Mouse (Mus musculus) frontal cortex, adult 2 months (tissue): ENCODE measurements around the gene Bmpr1a. TPM values are rescaled to one million over a fixed set of nuclear protein-coding genes. Genes with fewer than 3 reads are reported as not detected.

Experiments used
- DNase-seq, 2 experiments: peaks; one replicate each; pipeline ENCODE4 v3.0.0; 2022; ENCODE audit warnings: low spot score in 1 of 2; ENCODE audit errors: extremely low spot score in 1 of 2
- polyA plus RNA-seq: library from polyadenylated mRNA; depleted of rRNA; stranded (reverse); fragments of >200 nt; gene quantifications from 2 replicates; pipeline ENCODE4 v1.2.3, GENCODE M21; 2012; rRNA removed

The Bmpr1a gene
- 23.8 and 28.0 TPM in 2 replicates for polyA plus RNA-seq

GRCm38 (mm10) chr14:34503325-34503647 is at the start of gene Bmpr1a:
TSS of gene Bmpr1a (minus strand) at chr14:34503341.
- DNase-seq, result no peak

DNA sequence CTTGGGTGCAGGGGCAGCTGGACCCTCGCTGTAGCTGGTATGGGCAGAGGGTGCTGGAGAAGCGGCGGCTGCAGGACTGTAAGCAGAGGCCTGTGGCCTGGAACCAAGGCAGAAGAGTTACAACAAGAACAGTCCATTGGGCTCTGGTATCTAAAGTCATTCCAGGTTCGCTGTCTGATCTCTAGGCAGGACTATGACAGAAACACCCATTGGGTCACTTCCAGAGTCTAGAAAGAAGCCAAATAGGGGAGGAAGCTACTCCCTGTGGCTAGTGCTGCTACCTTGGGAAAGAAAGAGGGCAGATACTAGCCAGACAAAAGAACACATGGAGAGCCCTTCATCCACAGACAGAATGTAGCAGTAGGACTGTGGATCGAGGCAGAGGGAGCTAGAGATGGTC is 49.1 kb upstream of the Bmpr1a start:
- DNase-seq, result no peak

GRCm38 (mm10) chr14:34549004-34549671 is 46.0 kb upstream of the Bmpr1a start:
- peak; percentile 63 to 83 for DNase-seq

GRCm38 (mm10) chr14:34548391-34549001 is 45.4 kb upstream of the Bmpr1a start:
- peak in 1 of 2 experiments; percentile 67 for DNase-seq

DNA sequence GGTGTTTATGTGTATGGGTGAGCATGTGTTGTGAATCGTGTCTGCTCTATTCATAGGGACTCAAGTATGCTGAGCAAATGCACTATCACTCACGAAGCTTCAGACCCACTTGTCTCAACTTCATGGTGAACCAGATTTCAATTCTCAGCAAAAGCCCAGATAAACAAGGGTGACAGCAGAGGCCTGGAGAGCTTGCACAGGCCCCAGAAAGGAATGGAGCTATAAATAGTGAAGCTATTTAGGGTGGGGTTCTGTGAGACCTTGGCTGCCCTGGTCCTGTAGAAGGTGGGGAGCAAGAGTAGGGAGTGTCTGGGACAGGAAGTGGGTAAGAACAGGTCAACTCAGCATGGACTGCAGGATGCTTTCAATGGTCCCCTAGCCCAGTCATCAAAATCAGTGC is 41.4 kb upstream of the Bmpr1a start:
- DNase-seq, result no peak

DNA sequence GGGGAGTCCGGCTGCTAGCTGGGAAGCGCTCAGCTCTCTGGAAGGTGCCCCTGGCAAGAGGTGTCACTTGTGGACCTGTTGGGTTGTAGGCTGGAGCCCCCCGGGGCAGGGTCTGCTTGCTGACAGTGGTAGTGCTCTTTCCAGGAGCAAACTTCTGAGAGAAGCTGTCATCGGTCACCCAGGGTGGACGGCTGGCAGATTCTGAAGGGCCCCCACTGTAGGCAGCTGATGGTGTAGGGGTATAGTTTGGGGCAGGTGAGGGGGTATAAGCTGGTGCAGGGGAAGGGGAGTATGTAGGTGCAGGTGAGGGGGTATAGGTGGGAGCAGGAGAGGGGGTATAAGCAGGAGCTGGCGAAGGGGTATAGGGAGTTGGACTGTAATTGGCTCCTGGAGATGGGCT is 40.9 kb upstream of the Bmpr1a start:
- DNase-seq, result no peak

GRCm38 (mm10) chr14:34543596-34543995 is 40.5 kb upstream of the Bmpr1a start:
- no peak for DNase-seq

DNA sequence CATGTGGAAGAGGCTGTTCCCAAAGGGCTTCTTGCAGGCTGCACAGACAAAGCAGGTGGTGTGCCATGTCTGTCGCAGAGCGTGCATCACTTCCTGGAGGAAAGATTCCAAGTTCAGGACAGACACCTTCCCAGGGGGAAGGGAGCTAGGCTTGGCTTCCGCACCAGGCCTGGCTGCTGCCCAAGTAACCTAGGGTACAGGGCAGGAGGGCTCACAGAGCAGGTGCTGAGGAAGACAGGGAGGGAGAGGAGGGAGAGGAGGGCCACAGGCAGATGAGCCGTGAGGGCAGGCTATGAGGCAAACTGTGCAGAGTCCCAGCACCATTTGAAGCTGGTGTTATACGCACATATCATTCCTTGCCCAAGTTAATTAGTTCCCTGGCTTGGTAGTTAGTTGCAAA is 38.8 kb upstream of the Bmpr1a start:
- no peak for DNase-seq

- DNase-seq, result no peak
Observed at GRCm38 (mm10) chr14:34540685-34541162, 37.6 kb upstream of the Bmpr1a start.

GRCm38 (mm10) chr14:34535883-34536282 is 32.7 kb upstream of the Bmpr1a start:
- no peak for DNase-seq

GRCm38 (mm10) chr14:34533537-34533936 is 30.4 kb upstream of the Bmpr1a start:
- DNase-seq, result no peak

DNA sequence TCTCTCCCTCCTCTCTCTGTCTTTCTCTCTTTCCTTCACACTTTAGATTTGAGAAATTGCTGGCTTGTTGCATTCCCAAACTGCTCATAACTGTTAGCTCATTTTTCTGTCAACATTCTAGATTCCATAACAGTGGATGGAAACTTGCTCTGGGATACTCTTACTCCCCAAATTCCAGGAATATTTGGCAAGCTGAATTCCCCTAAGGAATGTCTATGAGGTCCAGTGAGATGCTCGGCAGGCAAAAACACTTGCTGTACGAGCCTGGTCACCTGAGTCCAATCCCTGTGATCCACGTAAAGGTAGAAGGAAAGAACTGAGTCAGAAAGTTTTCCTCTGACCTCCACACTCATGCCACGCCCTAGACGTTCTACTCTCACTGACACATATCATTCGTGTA is 29.4 kb upstream of the Bmpr1a start:
- DNase-seq, result no peak

- no peak for DNase-seq
Observed at GRCm38 (mm10) chr14:34528804-34529203, 25.7 kb upstream of the Bmpr1a start.

DNA sequence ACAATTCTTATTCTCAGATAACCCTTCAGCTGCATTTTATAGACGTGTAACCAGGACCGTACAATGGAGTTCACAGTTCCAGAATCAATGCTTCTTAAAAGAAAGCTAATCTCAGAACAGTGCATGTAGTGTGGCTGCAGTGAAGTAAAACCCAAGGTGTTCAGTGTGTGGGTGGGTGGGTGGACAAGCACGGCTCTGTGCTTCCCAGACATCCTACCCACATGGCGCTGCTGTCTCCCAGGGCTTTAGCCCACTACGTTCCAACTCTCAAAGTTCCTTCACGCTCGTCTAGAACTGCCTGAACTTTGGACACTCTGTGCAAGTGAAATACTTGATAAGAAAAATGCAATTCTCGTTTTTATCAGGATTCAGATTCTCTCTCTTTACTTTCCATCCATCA is 19.6 kb upstream of the Bmpr1a start, which contains the start of gene 9230112D13Rik:
9230112D13Rik (minus strand) TSS at position 101 of the 400 bp plus-strand sequence.
- no peak for DNase-seq

DNA sequence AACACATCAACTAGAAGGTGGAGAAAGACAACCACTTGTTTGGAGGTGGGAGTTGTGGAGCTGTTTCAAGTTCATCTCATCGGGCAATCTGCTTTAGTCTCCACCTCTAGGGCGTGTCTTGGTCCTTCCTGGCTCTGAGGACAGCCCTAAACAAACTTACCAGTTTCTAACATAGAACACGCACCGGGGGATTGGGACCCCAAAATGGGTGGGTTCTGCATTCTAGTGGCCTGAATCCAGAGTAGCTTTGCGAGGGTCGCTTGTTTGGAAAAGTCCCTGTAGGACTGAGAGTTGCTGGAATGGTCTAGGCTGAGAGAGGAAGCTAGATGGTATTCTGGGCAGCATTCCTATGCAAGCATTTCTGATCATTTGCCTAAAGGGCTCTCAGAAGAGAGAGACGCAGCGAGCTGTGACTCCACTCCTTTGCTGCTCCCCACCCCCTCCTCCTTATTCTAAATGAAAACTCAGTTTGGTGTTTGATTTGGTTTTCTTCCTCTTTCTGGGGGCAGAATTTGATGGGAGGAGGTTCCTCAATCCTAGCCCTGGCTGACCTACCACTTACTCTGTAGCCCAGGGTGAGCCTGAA is 14.9 kb upstream of the Bmpr1a start:
- no peak for DNase-seq

- DNase-seq, result no peak
Observed at GRCm38 (mm10) chr14:34516960-34517577, 13.9 kb upstream of the Bmpr1a start.

- DNase-seq, result no peak
Observed at GRCm38 (mm10) chr14:34515860-34516259, 12.7 kb upstream of the Bmpr1a start.

DNA sequence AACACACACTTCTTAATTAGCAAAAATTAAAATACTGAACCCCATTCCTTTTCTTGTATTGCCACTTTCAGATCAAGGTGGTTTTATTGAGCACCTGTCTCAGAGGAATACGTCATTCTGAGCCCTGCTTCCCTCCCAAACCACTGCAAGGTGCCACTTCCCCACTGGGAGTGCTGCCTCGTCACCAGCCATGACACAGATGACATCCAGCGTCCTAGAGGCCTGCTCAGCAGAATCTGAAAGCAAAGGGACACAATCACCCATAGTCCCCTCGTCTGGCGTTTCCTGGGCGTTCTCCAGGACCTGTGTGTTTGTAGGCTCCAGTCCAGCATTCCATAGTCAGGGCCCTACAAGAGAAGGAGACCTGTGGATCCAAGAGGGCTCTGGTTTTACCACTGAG is 11.0 kb upstream of the Bmpr1a start:
- no peak for DNase-seq

DNA sequence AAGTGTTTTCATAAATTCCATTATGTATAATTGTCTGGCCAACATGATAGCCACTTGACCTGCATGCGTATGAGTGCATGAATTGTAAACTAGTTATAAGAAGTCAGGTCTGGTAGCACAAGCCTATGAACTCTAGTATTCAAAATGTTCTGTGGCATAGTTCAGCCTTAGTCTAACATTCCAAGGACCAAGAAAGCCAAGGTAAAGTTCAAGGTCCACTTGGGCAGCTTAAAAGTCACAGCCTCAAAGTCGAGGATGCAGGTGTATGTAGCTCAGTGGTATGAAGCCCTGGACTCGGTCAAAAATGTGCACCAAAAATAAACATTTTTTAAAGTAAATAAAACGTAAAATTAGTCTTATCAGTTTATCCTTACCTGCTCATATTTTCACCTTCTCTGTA is 9.5 kb upstream of the Bmpr1a start:
- no peak for DNase-seq

DNA sequence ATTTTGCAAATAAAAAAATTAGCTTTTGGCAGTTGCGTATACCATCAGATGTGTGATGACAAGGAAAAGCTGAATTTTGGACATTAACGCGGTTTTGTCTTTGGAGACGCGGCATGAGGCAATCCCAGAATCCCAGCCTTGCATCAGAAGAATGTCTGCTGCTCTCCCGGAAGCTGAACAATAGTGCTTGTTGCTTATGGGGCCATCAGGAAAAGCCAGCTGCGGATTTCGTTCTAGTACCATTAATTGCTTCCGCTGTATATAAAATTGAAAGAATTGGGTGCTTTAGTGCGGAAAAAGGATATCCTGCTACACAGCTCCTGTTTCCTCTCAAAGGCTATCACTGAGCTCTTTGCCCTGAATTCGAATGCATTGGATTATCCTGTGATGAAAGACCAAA is 8.8 kb upstream of the Bmpr1a start:
- no peak for DNase-seq

GRCm38 (mm10) chr14:34508842-34509439 is 5.8 kb upstream of the Bmpr1a start:
- no peak for DNase-seq
